Mouse (Mus musculus) fat pad, adult 2 months (tissue): ENCODE measurements around the gene Olah.
"Not testable (repeated sequence)": the region's sequence is repeated elsewhere in the genome, so short reads cannot be mapped to it uniquely, and the experiment has no call there.

Experiments used
- DNase-seq: peaks from one replicate; pipeline ENCODE4 v3.0.0-alpha.2; 2011; ENCODE audit warnings: low read depth, low spot score; ENCODE audit errors: extremely low read depth

The Olah gene

GRCm38 (mm10) chr2:3397110-3397509, at the start of gene Olah:
Gene Olah, minus strand, starts transcription at chr2:3397210.
- DNase-seq = not testable (repeated sequence)

DNA sequence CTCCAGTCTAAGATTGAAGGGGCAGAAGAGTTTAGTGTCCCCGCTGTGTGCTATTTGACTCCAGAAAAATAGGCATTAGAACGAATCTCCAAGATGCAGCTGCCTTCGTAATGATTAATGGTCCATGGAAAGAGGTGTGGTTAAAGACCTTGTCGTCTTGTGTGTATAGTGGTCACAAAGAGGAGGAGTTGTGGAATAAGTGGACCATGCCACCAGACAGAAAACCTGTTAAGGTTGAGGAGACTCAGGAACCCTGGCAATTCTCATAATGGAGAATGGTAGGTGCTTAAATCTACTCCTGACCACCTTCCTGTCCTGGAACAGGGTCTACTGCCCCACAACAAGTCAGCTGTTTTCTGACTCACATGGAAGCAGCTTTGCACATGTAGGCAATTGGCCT, 49.0 kb upstream of the Olah start:
- DNase-seq = no peak

- DNase-seq = no peak
Measured at GRCm38 (mm10) chr2:3444206-3444605, 47.2 kb upstream of the Olah start.

DNA sequence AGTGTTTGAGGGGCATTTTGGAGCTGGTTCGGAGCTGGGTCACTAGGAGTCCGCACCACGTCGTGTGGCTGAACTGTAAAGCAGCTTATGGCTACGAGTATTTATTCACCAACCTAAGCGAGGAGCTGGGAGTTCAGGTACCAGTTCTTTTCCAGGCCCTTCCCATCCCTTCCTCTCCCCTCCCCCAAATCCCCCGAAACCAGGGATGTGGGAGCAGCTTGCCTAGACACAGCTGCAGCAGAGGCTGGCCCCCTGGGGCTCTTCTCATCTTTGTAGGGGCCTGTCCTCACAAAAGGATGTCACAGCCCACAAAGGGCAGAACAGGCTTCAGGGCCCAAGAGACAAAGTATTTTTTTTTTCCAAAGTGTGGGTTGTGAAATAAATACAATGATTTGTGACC, 40.9 kb upstream of the Olah start:
- no peak for DNase-seq

GRCm38 (mm10) chr2:3435369-3436061, 38.5 kb upstream of the Olah start:
- DNase-seq = no peak

- DNase-seq = no peak
Measured at GRCm38 (mm10) chr2:3430956-3431355, 33.9 kb upstream of the Olah start.

DNA sequence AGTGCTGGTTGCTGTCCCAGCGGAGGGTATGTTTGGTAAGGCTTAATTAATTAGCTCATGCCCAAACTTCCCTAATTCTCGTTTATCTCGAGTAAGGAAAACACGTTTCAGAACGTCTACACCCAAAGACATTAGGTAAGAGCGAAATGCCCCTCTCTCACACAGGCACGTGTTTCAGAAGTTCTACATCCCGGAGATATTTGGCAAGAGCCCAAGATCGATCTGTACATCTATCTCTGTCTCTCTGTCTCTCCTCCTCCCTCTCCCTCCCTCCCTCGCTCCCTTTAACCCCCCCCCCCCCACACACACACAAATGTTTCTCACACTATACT, 27.5 kb upstream of the Olah start:
- no peak for DNase-seq

DNA sequence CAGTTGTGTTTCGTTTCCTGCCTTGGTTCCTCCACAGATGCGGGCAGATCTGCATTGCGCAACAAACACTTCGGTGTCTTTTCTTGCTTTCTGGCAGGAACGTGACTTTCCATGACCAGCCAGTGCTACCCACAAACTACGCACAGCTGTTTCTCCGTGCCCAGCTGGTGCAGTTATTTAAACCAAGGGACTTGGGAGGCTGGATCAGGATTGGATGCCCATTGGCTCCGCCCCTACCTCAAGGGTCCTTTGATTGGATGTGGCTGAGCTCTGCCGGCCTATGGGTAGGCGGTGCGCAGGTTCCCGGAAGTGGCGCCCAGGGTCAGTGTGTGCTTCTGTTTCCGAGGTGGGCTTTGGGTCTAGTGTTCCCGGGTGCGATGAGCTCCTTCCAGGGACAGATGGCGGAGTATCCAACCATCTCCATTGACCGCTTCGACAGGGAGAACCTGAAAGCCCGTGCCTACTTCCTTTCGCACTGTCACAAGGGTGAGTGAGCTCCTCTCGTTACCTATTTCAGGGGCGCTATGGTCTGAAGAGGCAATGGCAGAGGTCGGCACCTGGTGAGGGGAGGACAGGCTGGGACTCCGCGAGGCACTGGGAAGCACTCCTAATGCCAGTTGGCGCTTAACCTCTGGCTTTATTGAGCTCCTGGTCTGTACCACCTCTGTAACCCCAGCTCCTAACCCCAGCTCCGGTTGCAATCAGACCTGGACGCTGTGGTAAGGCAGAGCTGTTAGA, 27.0 kb upstream of the Olah start, which contains the start of gene Dclre1c:
Dclre1c (plus strand) TSS at position 291 of the 738 bp plus-strand sequence.
- peak; percentile 65 for DNase-seq

GRCm38 (mm10) chr2:3422548-3422947, 25.5 kb upstream of the Olah start, which contains the start of gene Meig1:
Gene Meig1, minus strand, starts transcription at chr2:3422648.
- no peak for DNase-seq

DNA sequence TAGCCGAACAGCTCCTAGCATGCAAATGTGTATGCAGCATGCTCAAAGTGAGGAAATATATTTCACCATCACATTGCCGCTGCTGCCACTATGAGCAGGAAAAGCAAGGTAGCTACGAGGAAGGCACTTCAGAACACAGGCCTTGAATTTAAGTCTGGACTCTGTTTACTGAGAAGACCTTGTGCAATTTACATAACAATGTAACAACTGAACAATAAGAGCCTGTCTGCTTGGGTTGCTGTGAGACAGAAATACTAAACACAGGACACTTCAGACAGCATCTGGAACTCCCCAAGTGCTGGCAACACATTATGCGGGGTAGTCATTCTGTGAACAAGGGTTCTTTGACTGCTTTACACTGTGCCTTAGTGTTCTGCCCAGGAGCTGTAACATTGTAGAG, 23.1 kb upstream of the Olah start:
- no peak for DNase-seq

GRCm38 (mm10) chr2:3418883-3419431, 21.9 kb upstream of the Olah start:
- no peak for DNase-seq

DNA sequence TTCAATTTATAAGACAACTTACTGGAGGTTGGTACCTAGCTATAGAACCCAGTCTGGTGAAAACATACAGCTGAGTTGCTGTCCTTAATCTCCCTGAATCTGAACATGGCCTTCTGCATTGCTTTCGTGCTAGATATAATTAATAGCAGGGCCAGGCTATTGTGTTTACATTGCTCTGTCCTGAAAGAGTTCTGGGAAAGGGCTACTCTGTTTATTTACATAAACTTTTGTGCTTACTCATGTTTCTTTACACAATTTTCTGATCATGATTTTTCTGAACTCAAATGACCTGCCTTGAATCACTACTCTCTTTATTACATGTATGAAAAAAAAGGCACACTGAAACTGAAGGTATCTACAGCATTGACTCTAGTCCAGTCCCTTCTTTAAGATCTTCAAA, 18.7 kb upstream of the Olah start:
- no peak for DNase-seq

DNA sequence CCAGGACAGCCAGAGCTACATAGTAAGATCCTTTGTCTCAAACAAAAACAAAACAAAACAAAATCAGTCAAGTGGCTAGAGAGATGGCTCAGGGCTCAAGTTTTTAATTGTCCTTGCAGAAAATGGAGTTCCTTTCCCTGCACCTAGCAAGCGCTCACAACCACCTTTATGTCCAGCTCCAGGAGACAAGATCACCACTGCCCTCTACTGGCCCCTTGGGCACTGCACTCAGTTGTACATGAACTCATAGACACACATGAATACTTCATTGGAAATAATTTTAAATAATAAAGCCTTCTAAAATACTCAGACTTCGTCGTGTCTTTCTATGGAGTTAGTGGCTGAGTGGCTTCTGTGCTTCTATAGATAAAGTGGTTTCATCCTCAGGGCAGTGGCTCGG, 17.2 kb upstream of the Olah start:
- no peak for DNase-seq

DNA sequence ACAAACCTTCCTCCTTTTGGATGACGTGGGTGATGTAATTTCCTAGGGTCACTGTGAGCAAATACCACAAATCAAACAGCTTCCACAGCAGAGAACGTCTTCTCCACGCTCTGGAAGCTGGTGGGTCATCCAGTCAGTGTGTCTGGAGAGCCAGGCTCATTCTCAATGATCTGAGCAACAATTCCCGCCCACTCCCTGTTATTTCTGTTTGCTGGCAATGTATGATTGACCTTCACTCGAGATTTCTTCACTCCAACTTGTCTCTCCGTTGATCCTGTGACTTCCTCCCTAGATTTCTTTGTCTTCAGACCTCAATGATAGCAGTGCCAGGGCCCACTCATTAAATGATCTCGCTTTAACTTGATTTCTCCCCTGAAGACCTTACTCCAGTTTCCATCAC, 10.7 kb upstream of the Olah start:
- peak; percentile 92 for DNase-seq

GRCm38 (mm10) chr2:3405981-3406380, 9.0 kb upstream of the Olah start:
- no peak for DNase-seq

DNA sequence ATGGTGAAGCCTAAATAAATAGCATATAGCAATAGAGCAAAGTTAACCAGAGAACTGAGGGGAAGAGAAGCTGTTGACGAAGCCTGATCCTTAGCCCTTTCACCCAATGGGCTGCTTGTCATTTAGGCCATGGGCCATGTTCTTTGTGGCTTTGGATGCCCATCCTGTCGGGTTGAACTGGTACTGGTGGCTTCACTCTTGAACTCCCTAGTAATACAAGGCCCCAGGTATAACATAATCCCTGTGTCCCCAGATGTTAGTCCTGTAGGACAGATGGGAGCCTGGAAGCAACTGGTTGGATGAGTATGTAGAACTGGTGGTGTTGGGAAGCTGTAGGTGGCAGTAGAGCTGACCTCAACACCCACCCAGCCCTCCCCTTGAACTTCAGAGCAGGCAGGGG, 5.1 kb downstream of the Olah start:
- peak; percentile 97 for DNase-seq

- DNase-seq = peak; percentile 99
Measured at GRCm38 (mm10) chr2:3387105-3387860, 9.7 kb downstream of the Olah start.

DNA sequence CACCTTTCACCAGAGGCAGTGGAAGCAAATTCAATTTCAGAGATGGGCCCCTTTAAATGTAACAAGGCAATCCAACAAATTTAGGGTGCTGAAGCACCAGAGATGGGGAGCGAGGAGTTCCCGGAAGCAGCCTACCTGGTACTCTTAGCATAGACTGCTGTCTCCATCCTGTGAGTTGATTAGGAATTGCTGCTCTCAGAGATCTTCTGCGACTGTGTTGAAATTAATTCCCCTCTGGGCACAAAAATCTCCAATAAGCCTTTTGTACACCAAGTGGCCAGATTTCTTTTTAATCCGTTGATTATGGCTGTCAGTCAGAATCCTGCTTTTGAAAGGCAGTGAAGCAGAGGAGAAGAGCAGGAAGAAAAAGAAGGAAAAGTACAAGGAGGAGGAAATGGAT, 31.9 kb downstream of the Olah start:
- DNase-seq = no peak

DNA sequence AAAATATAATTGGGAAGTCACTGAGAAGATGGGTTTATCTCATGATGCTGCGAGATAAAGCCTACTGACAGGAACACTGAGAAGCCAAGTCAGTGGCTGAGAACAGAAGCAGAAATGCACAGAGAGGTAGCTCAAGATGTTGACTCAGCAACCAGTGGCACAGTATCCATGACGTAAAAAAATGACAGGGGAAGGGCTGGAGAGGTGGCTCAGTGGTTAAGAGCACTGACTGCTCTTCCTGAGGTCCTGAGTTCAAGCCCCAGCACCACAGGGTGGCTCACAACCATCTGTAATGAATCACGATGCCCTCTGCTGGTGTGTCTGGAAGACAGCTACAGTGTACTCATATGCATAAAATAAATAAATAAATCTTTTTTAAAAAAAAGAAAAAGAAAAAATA, 35.9 kb downstream of the Olah start:
- DNase-seq = no peak

GRCm38 (mm10) chr2:3357887-3358286, 39.1 kb downstream of the Olah start:
- peak; percentile 85 for DNase-seq

- DNase-seq = peak; percentile 98
Measured at GRCm38 (mm10) chr2:3356311-3356710, 40.7 kb downstream of the Olah start.

DNA sequence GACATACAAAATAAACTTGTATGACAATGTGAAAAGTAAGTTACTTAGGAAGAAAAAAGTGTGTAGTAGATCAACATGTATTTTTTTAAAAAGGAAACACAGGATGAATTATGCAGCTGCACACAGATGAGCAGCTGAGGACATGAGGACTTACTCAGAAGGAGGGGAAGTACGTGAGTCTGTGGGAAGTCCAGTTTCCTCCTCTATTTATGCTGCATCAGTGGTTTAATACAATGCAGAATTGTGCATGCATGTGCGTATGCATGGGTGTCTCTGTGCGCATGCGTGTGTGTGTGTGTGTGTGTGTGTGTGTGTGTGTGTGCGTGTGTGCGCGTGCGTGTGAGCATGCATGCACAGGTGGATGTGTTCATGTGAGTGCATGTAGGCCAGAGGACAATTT, 41.2 kb downstream of the Olah start:
- no peak for DNase-seq
